Mouse (Mus musculus): ENCODE results near the gene Zfp759.
"Not testable (repeated sequence)": the region's sequence is repeated elsewhere in the genome, so short reads cannot be mapped to it uniquely, and the experiment has no call there.

Gene Zfp759

DNA sequence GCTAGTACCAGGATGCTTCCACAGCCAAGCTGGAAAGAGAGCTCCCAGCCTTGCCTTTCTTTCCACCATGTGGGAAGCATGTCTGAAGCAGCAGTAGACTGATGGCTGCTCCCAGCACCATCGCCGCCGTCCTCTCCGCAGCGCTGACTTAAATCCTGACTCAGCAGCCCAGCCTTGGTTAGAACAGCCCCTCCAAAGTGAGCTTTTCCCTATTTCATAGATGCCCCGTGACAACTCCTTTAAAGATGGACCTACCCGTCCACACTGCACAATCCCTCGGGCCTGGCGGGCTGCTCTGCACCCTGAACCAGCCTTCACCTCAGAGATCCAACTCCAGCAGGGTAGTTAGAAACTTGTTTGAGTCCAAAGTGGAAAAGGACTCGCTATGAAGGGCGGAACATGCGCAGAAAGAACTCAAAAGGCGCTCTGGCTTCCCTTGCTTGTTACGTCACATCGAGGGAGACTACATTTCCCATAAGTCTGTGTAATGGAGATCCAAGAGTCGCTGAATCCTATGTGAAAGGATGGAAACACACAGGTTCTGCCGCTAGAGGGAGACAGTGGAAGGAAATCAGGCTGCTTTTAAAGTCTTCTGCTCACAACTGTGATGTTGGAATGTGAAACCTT lies 13.2 kb upstream of the Zfp759 start, which contains the start of gene Gm28557:
Gene Gm28557 (minus strand): TSS at position 411 of the 627 bp plus-strand sequence.
- peak; percentile 79 for TF ChIP-seq CTCF (conservative IDR thresholded peaks at IDR 0.05; ENCODE audit: low read length)
- TF ChIP-seq POU5F1 (IDR thresholded peaks at IDR 0.05; ENCODE audit: borderline replicate concordance, low read length) = no peak
- Histone ChIP-seq H3K27me3 (ENCODE audit: insufficient read depth, low read length) (no peaks in the 10 kb centered on the region), H3K9me3 (ENCODE audit: low read length) (no peaks in the 10 kb centered on the region), H3K4me1 (replicated peaks; ENCODE audit: low read depth, low read length) (peaks cover 26% of the 10 kb centered on the region), H3K4me3 (replicated peaks; ENCODE audit: low read length) (peak within 1 kb of the TSS; percentile 88), H3K36me3 (ENCODE audit: insufficient read depth, low read length) (peaks cover 10% of the 10 kb centered on the region)

DNA sequence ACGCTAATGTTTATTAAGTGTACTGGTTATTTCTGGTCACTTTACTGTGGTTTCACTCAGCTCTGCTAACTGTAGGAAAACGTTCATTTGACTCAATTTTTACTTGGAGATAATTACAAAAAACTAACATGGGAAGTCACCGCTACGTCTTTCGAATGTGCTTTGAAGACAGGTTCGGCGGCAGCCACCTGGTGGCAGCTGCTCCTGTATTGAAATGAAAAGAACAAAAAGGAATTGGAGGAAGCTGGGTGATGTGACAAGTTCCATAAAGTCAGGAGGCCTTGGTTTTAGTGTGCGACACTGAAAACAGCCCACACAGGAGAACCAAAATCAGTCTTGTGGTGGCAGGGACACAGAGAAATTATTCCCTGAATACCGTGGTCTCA lies 12.6 kb upstream of the Zfp759 start:
- H3K4me3 ChIP-seq (replicated peaks; ENCODE audit: low read length) = peak overlapping the region; percentile 88
- H3K9me3 ChIP-seq (ENCODE audit: low read length) = peaks cover 1% of the 10 kb centered on the region; the same call in 1 of the 2 replicates
- peaks cover 10% of the 10 kb centered on the region for H3K36me3 ChIP-seq (ENCODE audit: insufficient read depth, low read length)
- H3K4me1 ChIP-seq (replicated peaks; ENCODE audit: low read depth, low read length) = peaks cover 26% of the 10 kb centered on the region
- H3K27me3 ChIP-seq (ENCODE audit: insufficient read depth, low read length) = no peaks in the 10 kb centered on the region
- TF ChIP-seq NANOG (IDR thresholded peaks at IDR 0.05; ENCODE audit: borderline replicate concordance, low read length) = no peak
- no peak for TF ChIP-seq CTCF (conservative IDR thresholded peaks at IDR 0.05; ENCODE audit: low read length)

DNA sequence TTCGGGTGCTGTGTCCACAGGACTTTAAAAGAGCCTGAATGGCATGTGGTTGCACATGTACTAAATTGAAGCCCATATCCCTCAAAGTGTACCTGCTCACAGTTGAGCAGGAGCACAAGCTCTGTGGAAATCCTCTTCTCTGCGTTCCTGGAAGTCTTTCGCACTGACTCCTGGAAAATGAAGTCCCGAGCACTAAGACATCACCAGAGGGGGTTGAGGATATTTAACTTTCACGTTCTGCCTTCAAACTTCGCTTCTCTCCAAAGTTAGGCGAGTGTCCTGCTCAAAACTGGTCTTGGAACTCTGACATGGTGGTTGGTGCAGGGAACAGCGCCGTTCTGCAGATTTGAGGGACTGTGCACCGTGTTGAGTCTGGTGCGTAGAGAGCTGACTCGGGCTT lies 9.4 kb upstream of the Zfp759 start:
- Histone ChIP-seq H3K36me3 (ENCODE audit: insufficient read depth, low read length) (no peaks in the 10 kb centered on the region), H3K9me3 (ENCODE audit: low read length) (peaks cover 25% of the 10 kb centered on the region), H3K4me1 (replicated peaks; ENCODE audit: low read depth, low read length) (peaks cover 17% of the 10 kb centered on the region), H3K4me3 (replicated peaks; ENCODE audit: low read length) (no peak overlapping the region), H3K27me3 (ENCODE audit: insufficient read depth, low read length) (no peaks in the 10 kb centered on the region)
- TF ChIP-seq CTCF (conservative IDR thresholded peaks at IDR 0.05; ENCODE audit: low read length) = no peak
- no peak for TF ChIP-seq NANOG (IDR thresholded peaks at IDR 0.05; ENCODE audit: borderline replicate concordance, low read length)
- TF ChIP-seq POU5F1 (IDR thresholded peaks at IDR 0.05; ENCODE audit: borderline replicate concordance, low read length) = no peak

DNA sequence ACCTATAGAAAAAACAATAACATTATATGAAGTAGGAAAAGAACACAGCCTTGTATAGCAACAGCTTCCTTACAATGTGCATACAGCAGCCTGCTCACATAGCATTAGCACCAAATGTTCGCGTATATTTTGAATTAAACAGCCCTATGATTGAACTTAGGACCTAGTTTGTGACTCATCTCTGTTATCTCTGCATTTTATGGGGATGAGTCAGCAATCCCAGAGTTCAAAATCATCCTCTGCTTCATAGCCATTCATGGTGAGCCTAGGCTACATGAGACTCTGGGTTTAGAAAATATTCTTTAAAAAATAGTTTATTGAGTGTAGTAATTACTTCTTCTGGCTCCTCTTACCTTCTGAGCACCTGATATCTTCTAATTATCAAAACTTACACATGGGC lies 8.2 kb upstream of the Zfp759 start:
- peaks cover 25% of the 10 kb centered on the region for H3K9me3 ChIP-seq (ENCODE audit: low read length)
- TF ChIP-seq POU5F1 (IDR thresholded peaks at IDR 0.05; ENCODE audit: borderline replicate concordance, low read length) (no peak), CTCF (conservative IDR thresholded peaks at IDR 0.05; ENCODE audit: low read length) (no peak), NANOG (IDR thresholded peaks at IDR 0.05; ENCODE audit: borderline replicate concordance, low read length) (no peak)
- no peaks in the 10 kb centered on the region for H3K27me3 ChIP-seq (ENCODE audit: insufficient read depth, low read length)
- H3K4me1 ChIP-seq (replicated peaks; ENCODE audit: low read depth, low read length) = peaks cover 10% of the 10 kb centered on the region
- no peak overlapping the region for H3K4me3 ChIP-seq (replicated peaks; ENCODE audit: low read length)
- H3K36me3 ChIP-seq (ENCODE audit: insufficient read depth, low read length) = no peaks in the 10 kb centered on the region

DNA sequence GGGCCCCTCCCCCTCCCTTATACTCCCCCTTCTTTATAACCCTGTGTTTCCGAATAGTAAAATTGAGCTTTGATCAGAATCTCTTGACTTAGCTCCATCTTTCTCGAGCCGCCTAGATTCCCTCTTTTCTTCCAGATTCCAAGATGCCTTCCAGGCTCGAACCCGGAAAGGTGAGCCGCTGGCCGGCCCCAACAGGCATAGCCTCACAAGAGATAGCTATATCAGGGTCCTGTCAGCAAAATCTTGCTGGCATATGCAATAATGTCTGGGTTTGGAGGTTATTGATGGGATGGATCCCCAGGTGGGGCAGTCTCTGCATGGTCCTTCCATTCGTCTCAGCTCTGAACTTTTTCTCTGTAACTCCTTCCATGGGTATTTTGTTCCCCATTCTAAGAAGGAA lies 5.3 kb upstream of the Zfp759 start, which contains the start of gene Rslcan18:
Gene Rslcan18 (minus strand): TSS at position 101 of the 400 bp plus-strand sequence.
- not testable (repeated sequence) for H3K36me3 ChIP-seq (ENCODE audit: insufficient read depth, low read length); H3K4me3 ChIP-seq (replicated peaks; ENCODE audit: low read length); H3K27me3 ChIP-seq (ENCODE audit: insufficient read depth, low read length); H3K4me1 ChIP-seq (replicated peaks; ENCODE audit: low read depth, low read length)
- peaks cover 25% of the 10 kb centered on the region for H3K9me3 ChIP-seq (ENCODE audit: low read length)

DNA sequence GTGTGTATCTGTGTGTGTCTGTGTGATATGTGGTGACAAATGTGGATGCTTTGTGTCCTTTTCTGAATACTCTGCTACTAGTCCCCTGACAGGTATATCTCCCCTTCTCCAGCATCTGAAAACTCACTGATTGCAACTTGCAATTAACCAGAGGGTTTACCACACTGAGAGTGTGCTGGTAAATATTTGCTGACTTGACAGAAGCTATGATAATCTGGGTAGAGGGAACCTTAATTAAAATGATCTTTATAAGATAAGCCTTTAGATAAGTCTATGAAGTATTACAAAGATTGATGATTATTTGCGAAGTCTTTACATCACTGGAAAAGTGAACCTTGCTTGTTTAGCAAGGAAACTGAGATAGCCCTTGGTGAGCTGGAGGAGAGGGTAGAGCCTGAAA lies 3.0 kb downstream of the Zfp759 start:
- Histone ChIP-seq H3K9me3 (ENCODE audit: low read length) (no peaks in the 10 kb centered on the region), H3K27me3 (ENCODE audit: insufficient read depth, low read length) (peaks cover 6% of the 10 kb centered on the region; the same call in 1 of the 2 replicates), H3K4me1 (replicated peaks; ENCODE audit: low read depth, low read length) (no peaks in the 10 kb centered on the region), H3K4me3 (replicated peaks; ENCODE audit: low read length) (no peak overlapping the region), H3K36me3 (ENCODE audit: insufficient read depth, low read length) (no peaks in the 10 kb centered on the region)
- TF ChIP-seq POU5F1 (IDR thresholded peaks at IDR 0.05; ENCODE audit: borderline replicate concordance, low read length) (no peak), NANOG (IDR thresholded peaks at IDR 0.05; ENCODE audit: borderline replicate concordance, low read length) (no peak), CTCF (conservative IDR thresholded peaks at IDR 0.05; ENCODE audit: low read length) (no peak)

DNA sequence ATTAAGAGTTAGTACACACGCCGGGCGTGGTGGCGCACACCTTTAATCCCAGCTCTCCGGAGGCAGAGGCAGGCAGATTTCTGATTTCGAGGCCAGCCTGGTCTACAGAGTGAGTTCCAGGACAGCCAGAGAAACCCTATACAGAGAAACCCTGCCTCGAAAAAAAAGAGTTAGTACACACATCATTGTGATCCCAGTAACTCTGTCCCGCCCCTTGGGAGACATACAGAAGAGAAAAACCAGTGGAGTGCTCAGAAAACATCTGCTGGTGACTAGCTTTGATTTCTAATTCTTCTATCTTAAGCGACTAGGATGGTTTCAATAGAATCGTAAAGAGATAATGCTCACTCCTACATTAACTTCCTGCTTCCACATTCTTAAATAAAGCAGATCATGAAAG lies 6.0 kb downstream of the Zfp759 start:
- not testable (repeated sequence) for H3K27me3 ChIP-seq (ENCODE audit: insufficient read depth, low read length); H3K4me1 ChIP-seq (replicated peaks; ENCODE audit: low read depth, low read length); H3K36me3 ChIP-seq (ENCODE audit: insufficient read depth, low read length); H3K9me3 ChIP-seq (ENCODE audit: low read length)
- peak overlapping the region; percentile 83 for H3K4me3 ChIP-seq (replicated peaks; ENCODE audit: low read length)

DNA sequence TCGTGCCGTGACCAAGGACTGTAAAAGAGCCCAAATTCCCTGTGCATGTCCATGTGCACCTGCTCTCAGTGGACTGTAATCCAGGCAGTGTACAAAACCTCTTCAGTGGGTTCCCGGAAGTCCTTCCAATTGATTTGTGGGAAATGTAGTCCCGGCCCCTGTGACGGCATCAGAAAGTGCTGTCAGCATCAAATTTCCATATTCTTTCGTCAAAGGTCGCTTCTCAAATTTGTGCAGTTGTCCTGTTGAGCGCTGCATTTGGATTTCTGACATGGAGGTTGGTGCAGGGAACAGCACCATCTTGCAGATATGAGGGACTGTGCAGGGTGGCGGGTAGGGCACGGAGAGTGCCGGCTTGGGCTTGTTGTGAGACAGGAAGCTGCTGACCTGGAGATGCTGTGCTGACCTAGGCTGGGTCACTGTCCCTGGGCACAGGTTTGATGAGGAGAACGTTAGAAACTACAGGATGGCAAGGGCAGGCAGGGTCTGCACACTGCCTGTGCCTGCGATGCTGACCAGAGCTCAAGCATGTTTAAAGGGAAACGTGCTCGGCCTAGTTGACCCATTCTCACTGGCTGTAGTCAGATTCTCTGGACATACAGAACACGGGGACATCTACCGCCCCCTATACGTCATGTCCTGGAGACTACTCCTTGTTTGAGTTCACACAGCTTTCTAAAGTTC lies 6.7 kb downstream of the Zfp759 start:
- TF ChIP-seq POU5F1 (IDR thresholded peaks at IDR 0.05; ENCODE audit: borderline replicate concordance, low read length) (no peak), CTCF (conservative IDR thresholded peaks at IDR 0.05; ENCODE audit: low read length) (0 out of 2 replicates have a peak, but pooled peaks have one; percentile 2)

DNA sequence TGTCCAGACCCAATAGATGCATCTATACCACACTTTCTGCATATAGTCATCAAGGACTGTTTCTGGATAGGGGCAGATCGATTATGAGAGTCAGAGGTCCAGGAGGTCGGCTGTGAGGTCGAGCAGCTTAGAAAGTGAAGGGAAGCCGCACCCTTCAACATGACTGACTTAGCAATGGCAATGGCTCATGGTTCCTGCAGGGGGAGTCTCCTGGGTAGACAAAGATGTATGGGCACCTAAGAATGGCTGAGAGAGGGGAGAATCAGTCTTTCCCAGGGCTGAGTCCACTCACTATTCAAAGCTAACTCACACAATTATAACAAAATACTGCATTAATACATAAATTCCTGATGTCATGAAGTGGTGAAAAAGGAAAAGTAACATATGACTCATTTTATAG lies 44.7 kb downstream of the Zfp759 start:
- H3K9me3 ChIP-seq (ENCODE audit: low read length); H3K36me3 ChIP-seq (ENCODE audit: insufficient read depth, low read length); H3K4me3 ChIP-seq (replicated peaks; ENCODE audit: low read length); H3K27me3 ChIP-seq (ENCODE audit: insufficient read depth, low read length); H3K4me1 ChIP-seq (replicated peaks; ENCODE audit: low read depth, low read length): not testable (repeated sequence)

More for the DNA sequence above, 6.7 kb downstream of the Zfp759 start:
- H3K27me3 ChIP-seq (ENCODE audit: insufficient read depth, low read length) = no peaks in the 10 kb centered on the region
- H3K4me3 ChIP-seq (replicated peaks; ENCODE audit: low read length) = peak overlapping the region; percentile 83
- no peaks in the 10 kb centered on the region for H3K9me3 ChIP-seq (ENCODE audit: low read length)
- no peaks in the 10 kb centered on the region for H3K36me3 ChIP-seq (ENCODE audit: insufficient read depth, low read length)
- no peaks in the 10 kb centered on the region for H3K4me1 ChIP-seq (replicated peaks; ENCODE audit: low read depth, low read length)

DNA sequence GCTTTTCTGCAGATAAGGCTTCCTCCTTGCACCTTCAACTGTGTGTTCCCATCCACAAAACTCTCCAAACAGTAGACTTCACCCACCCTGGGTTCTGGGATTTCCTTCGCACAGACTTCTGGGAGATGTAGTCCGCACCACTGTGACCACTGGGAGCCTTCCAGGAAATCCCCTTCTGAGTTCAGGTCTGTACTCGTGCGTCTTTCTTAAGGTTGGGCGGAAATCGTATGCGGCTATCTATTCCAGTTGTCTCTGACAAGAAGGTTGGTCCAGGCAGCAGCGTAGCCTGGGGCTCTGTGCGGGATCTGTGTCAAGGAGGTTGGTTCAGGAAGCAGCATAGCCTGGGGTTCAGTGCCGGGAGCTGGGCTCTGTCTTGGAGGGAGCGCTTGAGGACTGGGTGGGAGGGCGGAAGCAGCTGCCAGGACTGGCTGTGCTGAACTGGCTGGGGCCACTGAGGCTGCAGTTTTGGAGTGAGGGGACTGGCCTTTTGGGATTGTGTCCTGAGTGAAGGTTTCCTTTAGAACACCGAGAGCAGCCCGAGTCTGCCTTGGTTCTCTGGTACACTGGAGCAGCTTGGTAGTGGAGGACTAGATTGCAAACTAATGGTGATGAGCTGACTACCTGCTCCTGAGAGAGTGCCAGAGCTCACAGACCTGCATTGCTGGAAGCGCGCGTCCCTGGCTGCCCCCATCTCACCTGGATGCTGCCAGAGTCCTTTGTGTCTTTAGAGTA lies 51.7 kb downstream of the Zfp759 start, which contains the start of gene Rsl1:
Gene Rsl1 (plus strand): TSS at position 192 of the 732 bp plus-strand sequence.
- not testable (repeated sequence) for H3K36me3 ChIP-seq (ENCODE audit: insufficient read depth, low read length); H3K4me1 ChIP-seq (replicated peaks; ENCODE audit: low read depth, low read length); H3K9me3 ChIP-seq (ENCODE audit: low read length); H3K27me3 ChIP-seq (ENCODE audit: insufficient read depth, low read length)
- H3K4me3 ChIP-seq (replicated peaks; ENCODE audit: low read length) = peak within 1 kb of the TSS; percentile 76
